Mouse (Mus musculus): ENCODE data around the gene Gm17268.

The Gm17268 gene

DNA sequence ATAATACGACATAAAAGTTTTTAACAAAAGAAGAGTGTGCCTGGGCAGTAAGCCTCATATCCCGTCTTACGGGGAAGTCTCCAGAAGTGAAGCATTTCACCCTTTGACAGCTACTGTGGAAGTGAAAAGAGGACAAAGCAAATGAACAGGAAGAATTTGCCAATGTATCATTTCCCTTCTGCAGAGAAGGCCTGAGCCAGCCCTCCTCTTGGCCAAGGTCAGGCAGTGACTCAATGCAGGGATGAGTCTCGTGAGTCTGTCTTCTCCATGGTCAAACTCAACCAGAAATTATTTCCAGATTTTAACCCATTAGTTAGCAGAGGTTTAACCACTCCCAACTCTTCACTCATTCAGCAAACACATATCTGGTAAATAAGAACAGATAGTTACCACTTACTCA is 14.6 kb downstream of the Gm17268 start:
- no peak for DNase-seq

DNA sequence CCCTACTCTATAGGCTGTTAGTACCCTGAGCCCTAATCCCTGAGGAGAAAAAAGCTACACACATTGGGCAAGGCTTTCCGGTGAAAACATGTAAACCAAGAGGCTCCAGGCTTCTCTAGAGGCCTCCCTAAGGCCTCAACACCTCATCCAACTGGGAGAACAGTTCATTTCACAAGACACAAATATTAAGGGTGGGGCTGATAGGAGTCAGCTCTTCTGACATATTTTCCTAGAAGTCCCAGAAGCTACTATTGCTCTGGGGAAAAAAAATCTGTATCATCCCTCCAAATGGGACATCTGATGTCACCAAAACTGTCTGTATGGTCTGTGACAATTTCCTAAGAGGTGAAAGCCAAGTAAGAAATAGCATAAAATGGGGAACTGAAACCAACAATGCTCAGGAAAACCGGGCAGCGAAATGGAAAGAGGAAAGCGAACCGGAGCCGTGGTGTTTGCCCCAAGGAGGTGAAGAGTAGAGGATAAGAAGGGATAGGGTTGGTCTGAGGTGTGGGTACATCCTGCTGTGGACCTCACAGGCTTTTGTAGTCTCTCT is 15.8 kb downstream of the Gm17268 start:
- DNase-seq, result no peak

DNA sequence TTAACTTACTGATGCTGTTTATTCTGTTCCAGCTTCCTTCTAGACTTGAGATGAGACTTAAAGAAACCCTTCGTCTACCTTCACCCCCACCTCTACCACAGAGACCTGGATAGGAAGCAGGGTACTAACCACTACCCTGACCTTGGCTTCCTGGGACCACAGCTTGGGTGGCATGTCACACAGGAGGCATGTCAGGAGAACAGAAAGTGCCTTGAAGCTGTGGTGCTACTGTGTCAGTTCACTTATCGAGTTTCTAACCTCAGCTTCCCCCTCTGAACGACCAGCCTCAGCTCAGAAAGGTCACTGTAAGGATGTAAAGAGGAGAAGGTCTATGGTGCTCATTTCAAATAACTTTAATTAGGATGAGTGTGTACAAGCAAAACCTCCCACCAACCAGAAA is 17.0 kb downstream of the Gm17268 start:
- no peak for DNase-seq

DNA sequence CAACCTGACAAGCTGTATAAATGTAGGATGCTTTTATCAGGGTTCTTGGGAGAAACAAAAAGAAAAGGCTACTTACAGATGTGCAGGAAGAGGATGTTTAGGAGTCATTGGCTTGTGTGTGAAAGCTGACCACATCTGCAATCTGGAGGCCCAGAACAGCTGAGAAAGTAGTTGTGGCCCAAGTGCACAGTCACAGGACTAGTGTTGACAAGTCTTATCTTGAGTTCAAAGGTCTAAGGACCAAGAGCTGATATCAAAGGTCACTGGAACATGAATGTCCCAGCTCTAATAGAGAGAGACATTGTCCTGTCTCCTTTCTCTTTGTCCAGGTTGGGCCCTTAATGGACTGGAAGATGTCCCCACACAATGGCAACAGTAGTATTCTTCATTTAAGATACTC is 18.6 kb downstream of the Gm17268 start:
- DNase-seq, result no peak

DNA sequence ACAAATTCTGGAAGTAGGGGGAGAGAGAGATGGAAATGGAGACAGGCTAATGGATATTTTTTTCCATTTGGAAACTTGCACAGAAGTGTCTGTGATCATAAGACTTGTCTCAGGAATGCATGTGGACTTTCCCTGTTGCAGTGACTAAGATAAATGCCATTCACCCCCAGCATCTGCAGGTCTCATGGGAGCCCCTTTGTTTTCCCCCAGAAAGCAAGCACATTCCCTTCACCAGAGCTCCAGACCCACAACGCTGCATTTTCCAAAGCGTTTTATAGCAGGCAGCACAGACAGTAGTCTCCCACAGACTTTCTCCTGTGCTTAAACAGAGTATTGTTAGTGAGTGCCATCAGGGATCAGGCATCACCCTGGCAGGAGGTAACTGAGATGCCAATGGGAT is 19.0 kb downstream of the Gm17268 start:
- DNase-seq, result no peak

DNA sequence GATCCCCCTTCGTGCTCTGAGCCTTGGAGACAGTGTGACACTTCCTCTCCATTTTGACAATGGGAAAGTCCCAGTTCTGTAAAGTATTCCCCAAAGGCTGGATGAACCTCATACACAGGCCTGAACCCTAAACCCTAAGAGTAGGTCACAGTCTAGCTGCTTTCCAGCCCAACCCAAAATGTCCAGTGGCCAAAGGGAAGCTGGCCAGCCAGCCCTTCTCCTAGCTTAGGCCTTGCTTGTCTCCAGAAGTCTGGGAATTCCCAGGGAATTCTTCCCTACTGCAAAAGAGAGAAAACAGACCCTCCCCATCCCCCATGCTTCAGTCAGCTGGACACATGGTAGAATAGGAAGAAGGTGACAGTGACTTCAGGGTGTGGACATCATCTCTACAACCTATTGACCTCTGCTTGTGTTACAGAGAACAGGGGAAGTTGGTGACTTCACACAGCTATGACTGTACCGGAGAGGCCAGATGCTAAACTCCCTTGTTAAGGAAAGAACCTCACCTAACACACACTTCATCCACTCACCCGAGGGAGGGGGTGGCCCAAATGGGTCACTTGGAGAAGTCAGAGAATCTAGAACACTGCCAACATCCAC is 22.1 kb downstream of the Gm17268 start:
- DNase-seq, result no peak

DNA sequence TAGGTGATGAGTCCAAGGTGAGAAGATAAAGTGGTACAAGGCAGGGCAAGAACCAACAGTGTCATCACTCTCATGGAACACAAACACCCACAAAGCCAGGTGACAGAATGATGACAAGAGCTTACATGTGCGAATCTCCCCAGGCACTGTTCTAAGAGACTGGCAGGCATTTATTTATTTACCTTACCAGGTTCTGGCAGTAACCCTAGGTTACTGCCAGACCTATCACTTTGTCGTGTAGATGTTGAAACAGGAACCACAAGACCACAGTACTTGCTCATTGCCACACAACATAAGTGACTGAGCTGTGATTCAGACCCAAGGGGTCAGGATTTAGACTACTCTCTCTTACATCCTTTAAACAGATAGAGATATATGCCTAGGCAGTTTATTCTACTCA is 23.3 kb downstream of the Gm17268 start:
- DNase-seq, result no peak

DNA sequence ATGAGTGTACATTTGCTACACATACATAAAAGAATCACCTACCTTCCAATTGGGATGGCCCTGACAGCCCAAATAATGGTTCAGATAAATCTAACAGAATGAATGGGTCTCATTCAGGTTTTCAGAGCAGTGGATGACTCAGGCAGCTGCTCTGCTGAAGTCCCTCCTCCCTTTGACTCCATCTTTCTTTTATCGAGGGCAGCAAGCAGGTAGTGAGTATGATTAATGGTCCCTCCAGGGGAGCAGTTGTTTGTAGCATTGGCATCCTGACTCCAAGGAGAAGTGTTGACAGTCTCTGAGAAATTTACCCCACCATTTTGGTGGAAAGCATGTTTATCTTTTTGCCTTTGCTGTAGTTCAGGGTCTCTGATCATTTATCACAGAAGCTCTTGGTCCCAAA is 24.6 kb downstream of the Gm17268 start:
- no peak for DNase-seq

DNA sequence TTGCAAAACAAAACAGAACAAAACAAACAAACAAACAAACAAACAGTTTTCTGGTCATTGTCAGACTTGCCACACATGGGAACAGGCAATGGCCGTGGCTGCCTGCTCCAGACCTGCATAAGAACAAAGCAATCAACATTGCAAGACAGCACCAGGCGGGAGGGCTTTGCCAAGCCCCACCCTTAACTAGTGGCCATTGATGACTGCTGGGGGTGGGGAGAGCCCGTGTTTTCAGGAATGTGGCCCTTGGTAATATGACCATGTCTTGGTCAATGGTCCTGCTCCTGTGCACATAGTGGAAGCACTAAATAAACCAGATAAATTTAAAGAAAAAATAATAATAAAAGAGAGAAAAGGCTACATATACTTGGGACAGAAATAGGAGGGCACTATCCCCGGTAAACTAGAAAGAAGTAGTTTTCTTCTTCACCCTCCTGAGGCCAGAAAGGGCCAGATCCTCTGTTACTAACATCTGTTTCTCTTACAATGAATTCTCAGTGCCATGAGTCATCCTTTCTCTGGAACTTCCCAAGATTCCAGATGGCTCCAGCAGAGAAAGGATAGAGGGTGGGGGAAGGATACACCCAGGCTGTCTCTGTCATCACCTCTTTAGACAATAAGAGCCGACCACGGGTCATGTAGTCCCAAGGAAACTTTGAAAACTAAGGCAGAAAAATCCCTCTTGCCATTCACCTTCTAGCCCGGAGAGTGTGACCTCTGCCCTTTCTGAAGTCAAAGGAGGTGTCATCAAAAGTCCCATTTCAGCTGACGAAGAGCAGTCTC is 26.8 kb downstream of the Gm17268 start:
- no peak for DNase-seq

DNA sequence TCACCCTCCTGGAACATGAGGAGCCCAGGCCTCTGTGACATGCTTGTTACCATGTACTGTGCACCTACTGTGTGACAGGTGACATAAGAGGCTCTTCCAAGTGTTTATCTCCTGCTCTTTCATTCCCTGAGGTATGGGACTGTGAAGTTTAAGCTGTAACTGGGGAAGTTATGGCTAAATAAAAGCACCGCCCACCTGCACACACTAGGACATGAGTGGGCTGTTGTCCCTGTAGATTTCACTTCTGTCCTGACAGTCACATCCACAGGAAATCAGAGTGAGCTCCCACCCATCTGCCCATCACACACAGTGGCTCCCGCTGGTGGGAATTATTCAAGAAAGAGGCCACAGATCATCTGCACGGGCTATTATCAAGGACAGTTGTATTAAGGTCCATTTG is 28.2 kb downstream of the Gm17268 start:
- no peak for DNase-seq

DNA sequence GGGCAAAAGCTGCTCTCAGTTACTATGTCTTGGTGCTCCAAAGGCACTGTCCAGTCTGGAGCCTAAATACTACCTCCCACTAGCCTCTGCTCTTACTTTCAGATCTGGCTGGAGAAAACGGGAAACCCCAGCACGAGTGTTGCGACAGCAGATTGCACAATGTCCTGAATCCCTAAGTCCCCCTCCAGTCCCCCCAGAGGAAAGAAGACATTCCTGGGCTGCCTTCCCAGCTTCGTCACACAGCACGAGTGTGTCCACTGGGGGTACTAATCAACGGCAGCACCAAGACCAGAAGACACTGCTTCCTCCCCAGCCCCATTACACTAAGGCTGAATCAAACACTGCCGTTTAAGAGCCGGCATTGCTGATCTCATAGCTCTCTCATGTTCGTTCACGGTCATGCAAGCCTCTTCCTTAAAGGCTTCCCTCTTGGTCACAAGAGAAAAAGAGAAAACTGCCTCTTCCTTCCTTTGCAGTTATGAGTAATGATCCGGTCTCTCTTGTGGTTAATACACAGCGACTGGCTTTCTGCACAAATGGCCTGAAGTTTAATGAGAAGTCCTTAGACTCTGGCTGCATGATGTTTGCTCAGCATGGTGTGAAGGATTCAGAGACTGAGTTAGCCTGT is 31.5 kb downstream of the Gm17268 start:
- DNase-seq, result no peak

DNA sequence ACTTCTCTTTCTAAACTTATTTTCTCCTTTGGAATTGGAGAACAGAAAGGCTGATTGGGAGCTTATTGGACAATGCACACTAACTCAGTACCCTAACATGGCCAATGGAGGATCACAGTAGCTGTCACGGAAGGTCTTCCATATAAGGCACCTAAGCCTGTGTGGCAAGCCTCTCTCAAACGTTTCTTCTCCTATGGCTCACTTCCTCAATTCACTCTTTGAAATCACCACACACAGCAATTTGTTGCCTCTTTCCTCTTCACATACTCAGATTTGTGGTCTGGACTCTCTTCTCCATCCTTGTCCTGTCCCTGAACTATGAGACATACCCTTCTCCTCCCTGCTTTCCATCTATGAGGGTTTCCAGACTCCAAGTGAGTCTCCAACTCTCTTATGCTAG is 33.6 kb downstream of the Gm17268 start:
- DNase-seq, result no peak

DNA sequence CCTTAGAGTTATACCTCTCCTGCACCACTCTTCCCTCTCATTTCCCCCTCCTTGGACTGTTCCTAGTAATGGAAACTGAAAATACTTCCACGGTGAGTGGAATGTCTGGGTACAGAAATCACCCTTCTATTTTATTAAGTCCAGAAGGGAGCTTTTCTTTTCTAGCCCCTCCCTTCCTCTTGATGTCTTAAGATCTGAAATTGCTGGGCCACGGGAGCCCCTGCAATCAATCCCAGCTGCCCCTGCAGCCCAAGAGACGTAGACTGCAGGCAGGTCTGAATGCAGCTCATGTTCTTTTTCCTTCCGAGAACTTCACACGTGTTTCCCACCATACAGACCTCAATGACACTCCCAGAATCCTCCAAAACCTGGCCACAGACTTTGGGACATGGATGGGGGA is 37.8 kb downstream of the Gm17268 start:
- DNase-seq, result no peak

DNA sequence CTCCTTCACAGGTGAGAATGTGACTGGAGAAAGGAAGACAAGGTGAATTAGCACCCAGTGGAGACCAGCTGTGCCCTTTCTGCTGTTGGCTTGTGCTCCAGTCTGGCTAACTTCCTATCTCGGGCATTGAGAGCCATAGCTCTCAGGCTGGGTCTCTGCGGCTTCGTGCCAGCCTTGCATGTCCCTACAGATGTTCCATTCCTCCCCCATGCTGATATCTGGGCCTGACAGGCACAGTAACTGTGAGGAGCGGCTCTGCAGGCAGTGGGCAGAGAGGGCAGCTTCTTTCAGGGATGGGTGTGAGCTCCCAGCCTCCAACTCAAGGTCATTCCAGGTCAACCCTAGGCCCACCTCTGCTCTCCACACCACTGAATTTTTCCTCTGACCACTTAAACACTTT is 38.9 kb downstream of the Gm17268 start:
- no peak for DNase-seq

DNA sequence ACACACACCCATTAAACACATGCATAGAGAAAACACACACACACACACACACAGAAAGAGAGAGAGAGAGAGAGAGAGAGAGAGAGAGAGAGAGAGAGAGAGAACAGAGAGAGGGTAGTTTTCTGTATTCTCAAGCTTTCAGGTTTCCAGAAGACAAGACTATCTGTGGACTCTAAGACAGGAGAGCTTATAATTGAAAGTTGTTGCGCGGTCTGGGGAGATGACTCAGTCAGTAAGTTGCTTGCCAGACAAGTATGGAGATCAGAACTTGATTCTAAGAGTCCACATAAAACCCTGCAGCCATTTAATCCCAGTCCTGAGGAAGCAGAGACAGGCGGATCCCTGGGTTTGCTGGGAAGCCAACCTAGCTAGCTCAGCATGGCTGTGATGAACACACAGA is 39.7 kb downstream of the Gm17268 start:
- no peak for DNase-seq

DNA sequence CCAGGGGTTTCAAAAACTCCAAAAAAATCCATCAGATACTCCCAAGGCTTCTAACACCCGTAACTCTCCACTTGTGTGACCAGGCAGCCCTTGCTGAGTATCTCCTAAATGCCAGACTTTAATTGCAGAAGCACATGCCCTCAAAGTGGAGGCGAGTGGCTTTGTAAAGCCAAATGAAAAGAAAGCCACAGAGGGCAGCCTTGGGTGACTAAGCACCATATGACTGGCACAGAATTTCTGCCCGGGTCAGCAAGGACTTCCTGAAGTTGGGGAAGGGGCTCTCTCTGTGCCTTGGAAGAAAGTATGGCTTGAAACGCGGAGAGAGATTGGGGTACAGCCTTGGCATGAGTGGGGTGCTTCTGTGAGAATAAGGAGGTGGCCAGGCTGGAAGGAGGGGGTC is 41.3 kb downstream of the Gm17268 start:
- no peak for DNase-seq

DNA sequence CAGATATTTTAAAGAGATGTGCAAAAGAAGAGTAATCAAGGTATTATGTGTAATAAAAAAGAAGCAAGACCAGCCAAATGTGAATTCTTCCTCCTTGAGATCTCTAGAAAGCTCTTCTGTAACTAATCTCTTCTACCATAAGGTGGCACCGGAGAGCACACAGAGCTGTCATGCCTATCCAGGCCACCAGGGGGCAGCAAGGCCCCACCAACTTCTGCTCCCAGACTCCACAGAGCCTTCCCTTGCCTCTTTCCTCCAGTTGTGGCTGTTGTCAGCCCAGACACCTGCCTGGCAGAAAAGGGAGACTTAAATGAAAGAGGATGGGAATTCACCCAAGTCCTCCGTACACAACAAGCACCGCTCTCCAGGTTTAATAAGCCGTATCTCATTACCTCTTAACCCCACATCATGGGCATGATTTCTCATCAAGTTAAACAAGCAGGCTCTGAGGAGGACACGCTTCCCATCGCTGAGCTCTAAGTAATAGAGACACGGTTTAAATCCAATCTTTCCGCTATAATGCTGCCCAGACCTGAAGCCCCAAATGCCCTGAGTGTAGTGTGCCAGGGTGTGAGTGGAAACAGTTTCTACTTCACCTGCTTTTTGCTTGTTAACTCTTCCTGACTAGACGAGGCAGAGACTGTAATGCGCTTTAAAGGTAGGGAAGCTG is 42.1 kb downstream of the Gm17268 start:
- peak; percentile 62 for DNase-seq

DNA sequence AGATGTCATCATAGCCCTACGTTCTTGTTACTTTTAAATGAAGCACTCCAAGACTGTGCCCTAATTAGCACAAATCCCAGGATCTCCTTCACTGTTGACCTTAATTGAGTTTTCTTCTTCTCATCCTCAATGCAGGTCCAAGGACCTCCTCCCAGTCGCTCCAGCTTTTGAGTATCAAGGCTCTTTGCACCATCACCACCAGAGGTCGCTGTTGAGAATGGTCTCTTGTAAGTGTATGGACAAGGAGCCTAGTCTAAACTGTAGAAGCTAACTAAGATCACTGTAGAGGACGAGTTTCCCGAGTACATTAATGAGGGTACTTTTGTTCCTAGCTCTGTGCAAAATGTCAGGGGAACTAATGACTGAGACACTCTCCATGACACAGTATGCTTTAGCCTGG is 55.2 kb downstream of the Gm17268 start:
- peak; percentile 23 for DNase-seq

DNA sequence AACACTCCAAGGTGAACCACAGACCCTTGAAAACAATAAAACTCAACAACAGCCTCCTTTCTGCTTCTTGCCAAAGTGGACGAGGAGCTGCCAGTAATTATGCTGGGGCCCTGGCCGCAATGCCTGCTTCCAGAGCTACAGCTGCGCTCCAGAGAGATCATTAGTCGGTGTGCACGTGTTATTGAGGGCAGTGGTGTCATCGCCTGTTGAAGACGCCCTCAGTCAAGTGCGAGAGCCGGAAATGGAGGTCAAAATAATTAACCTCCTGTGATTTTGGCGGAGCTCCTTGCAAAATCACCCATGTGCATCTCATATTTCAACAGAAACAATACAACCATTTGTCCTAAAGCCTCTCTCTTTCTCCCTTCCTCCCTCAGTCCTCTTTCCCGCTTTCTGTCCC is 56.2 kb downstream of the Gm17268 start:
- no peak for DNase-seq

All from cerebellum, adult 8-10 months (tissue).